Mouse (Mus musculus): ENCODE results near the gene Ttc28.

DNA sequence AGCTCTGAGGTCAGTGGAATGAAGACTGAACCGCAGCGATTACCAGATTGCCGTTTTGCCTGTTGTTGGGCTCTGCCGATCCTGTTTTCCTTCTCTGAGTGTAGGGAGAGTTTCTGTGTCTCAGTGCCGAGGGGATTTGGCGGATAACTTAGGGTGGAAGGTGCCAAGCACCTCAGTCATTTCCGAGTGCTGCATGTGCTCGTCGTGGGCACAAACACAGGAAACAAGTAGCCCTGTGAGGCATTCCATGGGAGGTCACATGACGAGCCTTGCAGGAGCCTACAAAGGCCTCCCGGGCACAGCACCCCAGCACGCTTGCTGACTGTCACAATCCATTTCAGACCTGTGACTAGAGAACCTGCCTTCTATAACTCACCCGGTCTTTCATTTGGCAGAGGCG, 260.0 kb downstream of the Ttc28 start:
- TF ChIP-seq ETS1 (conservative IDR thresholded peaks at IDR 0.05; ENCODE audit: low read depth, low read length) (no peak), PAX5 (IDR thresholded peaks at IDR 0.05; ENCODE audit: low read length) (no peak), TBP (conservative IDR thresholded peaks at IDR 0.05; ENCODE audit: low read depth, low read length) (no peak), ZNF384 (IDR thresholded peaks at IDR 0.05; ENCODE audit: low read depth, low read length) (no peak), USF1 (IDR thresholded peaks at IDR 0.05; ENCODE audit: low read depth, low read length) (no peak), MAZ (IDR thresholded peaks at IDR 0.05; ENCODE audit: low read depth, low read length) (no peak), ZC3H11A (IDR thresholded peaks at IDR 0.05; ENCODE audit: low read depth, low read length) (no peak), POLR2A (IDR thresholded peaks at IDR 0.05; ENCODE audit: low read depth, low read length) (no peak)

Measured in CH12.LX (cell line).